Mouse (Mus musculus): ENCODE data around the gene Txk. TPM values are rescaled to one million over a fixed set of nuclear protein-coding genes. Genes with fewer than 3 reads are reported as not detected.

The Txk gene
- total RNA-seq, 2 experiments from 2014 or later, result 0.29 TPM; not detected in 1

DNA sequence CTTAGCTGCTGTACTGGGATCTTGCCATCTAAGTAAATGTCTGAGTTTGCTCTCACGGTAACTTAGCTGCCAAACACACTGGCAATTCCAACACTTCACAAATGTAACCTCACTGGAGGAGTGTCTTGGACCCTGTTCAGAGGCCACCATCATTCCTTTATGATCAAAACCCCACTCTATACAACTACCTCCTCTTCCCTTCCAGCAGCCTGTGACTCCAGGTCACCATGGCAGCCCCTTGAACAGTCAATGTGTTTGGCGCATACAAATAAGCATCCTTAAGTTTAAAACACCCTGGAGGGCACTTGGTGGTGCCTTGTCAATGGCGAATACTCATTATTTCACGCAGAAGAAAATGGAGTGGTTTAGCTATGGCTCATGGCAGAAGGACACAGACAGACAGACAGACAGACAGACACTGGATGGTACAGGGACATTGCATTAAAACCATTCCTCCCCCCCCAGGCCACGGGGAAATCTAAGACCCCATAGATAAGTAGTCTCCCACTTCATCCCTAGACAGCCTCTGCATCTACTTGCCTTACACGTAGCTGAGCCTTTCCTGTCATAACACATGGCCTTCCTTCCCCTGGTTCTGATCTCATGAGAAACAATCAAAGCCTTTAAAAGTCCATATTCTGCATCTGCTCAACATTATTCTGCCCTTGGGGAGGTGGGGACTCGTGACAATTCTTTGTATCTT is 1.4 kb downstream of the Txk start:
- no peak for DNase-seq (ENCODE audit: low spot score in 2 of 2)

DNA sequence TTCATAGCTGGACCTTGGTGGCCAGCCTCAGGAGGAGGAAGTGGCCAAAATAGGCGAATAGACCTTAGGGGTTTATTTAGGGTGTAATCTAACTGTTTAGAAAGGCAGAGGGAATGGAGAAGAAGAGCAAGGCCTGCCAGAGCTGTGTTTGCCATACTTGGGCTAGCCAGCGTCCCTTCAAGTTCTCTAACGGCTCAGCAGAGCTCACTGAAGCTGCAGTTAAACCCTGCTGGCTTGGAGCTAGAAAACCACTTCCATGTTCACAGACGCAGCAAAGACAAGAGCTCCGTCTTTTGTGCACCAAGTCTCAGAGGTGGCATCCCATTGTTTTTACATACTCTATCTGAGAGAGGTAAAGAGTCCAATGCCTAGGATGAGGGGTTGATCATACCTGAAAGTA is 2.4 kb downstream of the Txk start:
- no peak for DNase-seq (ENCODE audit: low spot score in 2 of 2)

DNA sequence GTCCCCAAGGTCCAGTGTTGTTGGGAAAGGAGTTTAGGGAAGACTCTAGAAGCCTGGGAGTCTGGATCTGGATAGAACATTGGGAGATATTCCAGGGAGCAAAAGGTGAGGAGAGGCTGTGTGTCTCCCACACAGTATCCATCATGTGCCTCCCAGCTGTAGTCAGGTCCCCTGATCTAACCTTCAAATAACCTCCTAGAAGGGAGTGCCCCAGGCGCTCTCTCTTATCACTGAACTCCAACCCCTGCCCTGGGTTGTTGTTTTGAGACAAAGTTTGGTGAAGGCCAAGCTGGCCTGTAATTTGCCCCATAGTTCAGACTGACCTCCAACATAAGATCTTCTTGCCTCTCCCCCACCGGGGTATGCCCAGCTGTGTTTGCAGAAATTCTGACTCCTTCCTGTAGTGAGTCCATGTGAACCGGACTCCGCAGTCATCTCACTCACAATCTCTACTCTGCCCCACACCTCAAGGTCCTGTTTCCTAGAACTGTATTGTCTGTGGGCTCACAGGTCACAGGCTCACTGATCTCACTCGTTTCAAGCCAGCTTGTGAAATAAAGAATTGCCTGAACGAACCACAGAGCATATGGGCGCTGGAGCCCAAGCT is 3.8 kb downstream of the Txk start:
- DNase-seq (ENCODE audit: low spot score in 2 of 2), result no peak

DNA sequence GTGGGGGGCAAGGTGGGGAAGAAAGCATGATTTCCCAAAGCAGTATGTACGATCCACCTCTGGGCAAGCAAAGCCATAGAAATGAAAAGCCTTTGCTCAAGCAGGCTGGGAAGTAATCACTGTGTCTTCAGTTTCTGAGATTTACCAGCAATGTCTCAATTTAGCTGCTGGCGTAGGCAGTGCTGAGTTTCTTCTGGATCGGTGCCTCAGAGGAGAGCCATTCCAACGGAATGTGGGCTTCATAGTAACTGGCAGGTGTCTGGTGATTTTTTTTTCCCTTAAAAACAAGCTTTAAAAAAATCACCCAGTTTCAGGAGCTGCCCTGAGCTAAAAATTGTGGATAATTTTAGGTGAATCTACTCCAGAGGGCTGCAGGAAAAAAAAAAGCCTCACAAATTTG is 5.2 kb downstream of the Txk start:
- DNase-seq (ENCODE audit: low spot score in 2 of 2), result no peak

DNA sequence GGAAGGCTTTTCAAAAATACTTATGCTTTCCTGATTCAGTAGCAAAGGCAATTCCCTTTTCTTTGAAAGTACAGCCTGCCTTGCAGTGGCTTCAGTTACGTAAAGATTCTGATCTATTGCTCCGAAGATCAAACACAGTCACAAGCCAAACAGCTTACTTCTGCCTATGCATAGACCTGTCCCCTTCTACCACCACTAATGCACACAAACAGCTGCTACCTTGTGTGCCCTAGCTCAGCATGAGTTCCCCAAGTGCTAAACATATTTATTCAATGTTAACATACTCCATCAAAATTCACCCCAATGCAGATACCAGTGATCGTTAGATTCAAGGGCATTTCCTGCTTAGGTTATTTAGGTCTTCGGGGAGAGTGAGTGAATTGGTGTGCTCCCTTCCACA is 6.1 kb downstream of the Txk start:
- no peak for DNase-seq (ENCODE audit: low spot score in 2 of 2)

DNA sequence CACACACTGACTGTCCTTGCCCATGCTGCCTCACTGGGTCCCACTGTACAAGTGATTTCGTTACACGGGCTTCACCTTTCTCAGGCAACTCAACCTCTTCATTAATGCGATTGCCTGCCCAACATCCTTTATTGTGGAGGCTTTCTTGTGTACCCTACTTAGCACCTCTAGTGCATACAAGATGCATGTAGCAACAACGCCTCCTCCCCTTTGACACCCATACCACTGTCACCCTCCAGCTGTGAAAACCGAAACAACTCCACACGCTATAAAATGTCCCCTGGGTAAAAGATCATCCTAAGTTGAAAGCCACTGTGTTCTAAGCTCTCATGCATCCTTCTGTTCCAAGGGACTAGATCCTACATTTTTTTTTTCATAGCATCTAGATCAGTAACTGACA is 9.5 kb downstream of the Txk start:
- DNase-seq (ENCODE audit: low spot score in 2 of 2), result no peak

DNA sequence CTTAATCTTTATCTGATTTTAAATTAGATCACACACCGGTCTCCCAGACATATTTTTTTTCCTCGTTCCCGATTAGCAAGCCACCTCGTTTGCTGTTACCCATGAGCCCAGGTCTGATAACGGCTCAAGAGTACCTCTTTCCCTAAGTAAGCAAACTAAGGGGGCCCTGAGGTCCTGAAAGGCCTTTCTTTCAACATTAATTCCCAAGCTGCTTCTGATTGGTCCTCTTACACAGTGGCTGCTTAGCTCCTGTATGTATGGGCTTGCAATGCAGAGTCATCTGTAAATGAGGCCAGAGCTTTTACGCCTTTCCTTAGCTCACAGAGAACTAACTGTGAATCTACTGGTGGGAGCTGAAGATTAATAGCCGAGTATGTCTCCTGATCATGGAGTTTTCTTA is 15.7 kb downstream of the Txk start:
- no peak for DNase-seq (ENCODE audit: low spot score in 2 of 2)

DNA sequence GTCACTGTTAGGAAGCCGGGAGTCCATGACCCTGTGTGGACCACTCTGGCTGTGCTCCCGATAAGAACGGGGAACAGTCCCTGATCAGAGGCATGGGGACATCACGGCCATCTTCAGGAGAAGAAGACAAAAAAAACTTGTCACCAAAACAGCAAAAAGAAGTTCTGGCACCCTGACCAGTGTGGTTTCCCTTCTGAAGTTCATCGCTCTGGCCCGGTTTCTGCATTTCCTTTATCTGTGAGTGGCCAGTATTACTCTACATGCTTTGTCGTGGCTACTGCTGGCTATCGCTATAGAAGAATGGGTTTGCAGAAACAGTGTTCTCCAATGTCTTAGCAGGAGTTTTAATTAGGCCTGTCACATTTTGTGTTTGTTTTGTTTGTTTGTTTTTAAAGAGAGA is 16.1 kb downstream of the Txk start:
- no peak for DNase-seq (ENCODE audit: low spot score in 2 of 2)

DNA sequence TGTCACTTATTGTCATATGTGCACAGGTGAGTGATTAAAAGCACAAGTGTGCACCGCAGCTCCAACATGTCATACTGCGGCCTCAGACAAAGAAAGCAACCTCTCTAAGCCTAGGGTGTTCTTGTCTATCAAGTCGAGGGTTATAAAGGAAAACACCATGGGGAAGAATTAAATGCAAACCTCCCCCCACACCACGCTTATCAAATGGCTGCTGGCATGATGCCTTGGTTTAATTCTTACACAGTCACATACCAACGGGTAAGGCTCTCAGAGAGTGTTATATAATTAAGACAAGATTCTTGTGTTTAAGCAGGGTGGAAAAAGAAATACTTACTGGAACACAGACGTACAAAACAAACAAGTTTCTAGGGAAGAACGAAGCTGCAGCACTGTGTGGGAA is 16.8 kb downstream of the Txk start:
- DNase-seq (ENCODE audit: low spot score in 2 of 2), result no peak

DNA sequence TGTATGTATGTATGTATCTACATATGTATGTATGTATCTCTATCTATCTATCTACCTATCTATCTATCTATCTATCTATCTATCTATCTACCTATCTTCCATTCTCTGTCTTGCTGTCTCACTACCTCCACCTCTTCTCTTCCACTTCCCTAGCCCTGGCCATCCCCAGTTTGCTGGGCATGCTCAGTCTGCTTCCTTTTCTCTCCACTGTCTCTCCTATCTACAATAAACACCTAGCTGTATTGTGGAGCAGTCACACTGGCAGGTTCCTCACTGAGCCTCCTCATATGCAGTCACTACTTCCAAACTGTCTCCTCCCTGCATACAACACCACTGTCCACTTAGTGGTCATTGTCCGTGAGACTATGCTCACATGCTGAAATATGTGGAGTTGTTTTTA is 19.7 kb downstream of the Txk start:
- DNase-seq (ENCODE audit: low spot score in 2 of 2), result no peak

DNA sequence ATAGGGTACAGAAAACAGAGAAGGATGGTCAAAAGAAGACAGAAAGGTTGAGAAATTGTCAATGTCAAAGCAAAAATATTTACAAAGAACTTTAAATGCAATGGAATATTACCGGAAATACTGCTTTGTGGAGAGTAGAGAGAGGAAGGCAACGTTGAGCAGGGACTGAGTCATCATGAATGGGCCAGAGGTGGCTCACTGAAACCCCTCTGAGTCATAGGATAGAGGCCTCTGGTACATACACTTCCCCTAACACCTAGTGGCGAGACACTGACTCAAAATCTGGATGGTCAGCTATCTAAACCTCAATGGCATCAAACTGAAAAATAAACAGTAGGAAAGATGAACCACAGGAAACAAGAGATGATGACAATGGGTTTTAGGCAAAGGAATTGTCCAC is 27.2 kb downstream of the Txk start:
- no peak for DNase-seq (ENCODE audit: low spot score in 2 of 2)

DNA sequence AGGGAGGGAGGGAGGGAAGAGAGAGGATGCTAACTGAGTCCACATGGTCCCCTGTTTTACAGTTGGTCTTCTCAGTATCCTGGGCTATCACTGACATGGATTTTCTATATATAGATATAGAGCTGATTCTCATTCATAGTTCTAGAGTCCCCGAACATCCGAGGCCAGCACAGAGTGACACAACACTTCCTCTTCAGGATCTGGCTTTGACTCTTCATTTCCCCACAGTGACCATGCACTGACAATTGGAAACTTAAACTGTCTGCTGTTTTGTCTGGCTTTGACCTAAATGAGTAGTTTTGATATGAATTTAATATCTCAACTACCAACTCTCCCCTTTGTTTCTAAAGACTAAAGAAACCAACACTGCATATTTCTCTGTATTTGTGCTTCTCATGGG is 29.1 kb downstream of the Txk start:
- no peak for DNase-seq (ENCODE audit: low spot score in 2 of 2)

DNA sequence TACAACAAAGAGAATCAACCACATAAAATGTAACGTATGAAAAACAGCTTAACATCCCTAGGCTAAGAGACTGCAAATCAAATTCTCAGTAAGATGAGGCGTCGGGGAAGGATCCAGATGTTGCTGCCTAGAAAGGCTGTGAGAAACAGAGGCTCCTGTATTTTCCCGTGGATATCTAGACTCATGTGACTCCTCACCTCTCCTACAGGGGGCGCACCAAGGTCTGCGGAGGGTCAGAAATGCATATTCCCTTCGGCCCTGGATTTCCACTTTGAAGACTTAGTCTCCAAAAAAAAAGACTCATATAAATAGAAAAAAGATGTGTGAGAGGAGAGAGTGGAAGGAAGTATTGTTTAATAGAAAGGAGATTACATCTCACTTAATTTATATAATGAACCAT is 32.0 kb downstream of the Txk start:
- no peak for DNase-seq (ENCODE audit: low spot score in 2 of 2)

DNA sequence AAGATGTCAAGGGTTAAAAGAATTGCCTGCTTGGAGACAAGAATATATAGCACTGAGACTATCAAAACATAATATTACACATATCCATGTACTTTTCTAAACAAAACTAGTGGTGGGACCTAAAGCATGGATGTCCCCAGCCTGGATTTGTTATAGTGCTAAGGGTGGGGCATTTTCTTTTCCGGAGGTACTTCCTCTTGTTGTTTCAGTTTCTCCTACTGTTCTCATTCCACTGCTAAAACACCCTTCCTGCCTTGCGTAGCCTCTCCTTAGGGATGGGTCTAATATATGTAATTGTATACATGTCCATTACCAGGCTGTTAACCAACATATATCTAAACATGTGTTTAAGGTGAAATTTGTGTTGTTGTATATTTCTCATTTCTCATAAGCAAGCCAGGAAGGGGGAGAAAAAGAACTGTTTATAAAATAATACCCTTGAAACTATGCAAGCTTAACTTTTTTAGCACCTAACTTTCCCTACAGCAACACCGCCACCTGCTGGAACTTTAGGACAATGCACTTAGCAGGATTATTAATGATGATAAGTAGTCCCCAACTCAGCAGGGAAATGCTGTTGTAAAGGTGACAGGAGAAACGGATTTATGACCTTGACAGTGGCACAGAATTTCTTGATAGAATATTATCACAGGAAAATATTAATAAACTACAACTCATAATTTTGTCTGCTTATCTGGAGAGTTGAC is 41.9 kb downstream of the Txk start:
- peak; percentile 45 to 58 for DNase-seq (ENCODE audit: low spot score in 2 of 2)

DNA sequence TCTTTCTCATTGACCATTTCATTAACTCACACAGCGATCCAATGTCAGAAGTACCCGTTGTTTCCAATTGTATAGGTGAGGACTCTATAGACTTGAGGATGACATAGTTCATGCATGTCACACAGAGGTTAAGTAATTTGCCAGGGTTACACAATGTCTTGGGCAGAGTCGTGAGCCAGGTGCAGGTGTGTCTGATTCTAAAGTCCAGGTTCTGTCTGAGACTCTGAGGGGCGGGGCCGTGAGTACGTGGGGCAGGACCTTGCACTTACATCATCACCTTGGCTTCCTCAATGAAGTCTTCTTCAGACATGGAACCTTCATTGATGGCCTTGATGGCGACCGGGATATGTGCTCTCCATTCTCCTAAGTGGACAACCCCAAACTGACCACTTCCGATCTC is 42.6 kb downstream of the Txk start:
- DNase-seq (ENCODE audit: low spot score in 2 of 2), result no peak

DNA sequence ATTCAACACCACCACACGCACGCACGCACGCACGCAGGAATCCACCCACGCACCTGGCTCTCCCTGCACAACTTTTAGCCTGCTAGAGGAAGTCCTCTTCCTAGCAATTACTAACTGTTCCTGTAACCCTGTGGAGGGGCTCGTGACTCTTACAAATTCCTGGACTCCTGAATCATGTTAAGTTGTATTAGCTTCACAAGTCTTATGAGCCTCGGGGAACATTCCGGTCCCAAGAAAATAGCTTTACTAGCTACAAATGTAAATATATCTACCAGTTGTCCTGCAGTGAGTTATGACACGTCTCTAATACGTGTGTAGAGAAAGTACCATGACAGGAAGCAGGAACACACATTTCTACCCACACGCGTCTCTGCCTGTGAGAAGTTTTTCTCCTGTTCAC is 43.1 kb downstream of the Txk start:
- no peak for DNase-seq (ENCODE audit: low spot score in 2 of 2)

DNA sequence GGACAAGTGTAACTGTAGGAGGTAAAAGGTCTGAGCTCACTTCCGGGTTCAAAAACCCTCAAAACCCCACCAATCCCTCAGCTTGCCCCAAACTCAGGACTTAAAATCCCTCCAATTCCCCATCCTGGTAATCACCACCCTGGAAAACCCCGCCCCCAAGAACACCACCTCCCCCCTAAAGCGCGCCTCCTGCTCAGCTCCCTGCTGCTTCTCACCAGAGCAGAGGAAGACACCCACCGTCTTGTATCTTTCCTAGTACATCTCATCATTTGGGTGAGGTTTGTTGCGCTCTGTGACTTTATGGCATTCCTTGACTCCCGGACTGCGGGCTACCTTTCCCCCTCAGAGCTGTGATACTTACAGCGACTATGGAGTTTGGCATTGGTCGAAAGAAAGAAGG is 45.9 kb downstream of the Txk start:
- DNase-seq (ENCODE audit: low spot score in 2 of 2), result no peak

DNA sequence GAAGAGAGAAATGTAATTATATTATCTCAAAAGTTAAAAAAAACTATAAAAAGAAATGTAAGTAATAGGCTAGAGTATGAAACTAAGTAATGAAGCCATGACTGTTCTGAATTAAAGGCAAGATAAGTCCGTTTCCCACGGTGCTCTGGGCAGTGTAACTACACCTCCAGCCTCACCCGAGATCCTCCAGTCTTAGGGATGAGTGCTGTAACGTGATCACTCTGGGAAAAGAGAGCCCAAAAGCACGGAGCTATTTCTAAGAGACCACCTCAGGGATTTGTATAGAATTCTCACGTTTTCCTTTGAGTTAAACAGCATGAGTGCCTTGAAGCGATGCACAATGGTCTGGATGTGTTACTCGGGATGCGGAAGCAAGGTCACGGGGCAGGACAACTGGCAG is 46.5 kb downstream of the Txk start:
- DNase-seq (ENCODE audit: low spot score in 2 of 2), result no peak

DNA sequence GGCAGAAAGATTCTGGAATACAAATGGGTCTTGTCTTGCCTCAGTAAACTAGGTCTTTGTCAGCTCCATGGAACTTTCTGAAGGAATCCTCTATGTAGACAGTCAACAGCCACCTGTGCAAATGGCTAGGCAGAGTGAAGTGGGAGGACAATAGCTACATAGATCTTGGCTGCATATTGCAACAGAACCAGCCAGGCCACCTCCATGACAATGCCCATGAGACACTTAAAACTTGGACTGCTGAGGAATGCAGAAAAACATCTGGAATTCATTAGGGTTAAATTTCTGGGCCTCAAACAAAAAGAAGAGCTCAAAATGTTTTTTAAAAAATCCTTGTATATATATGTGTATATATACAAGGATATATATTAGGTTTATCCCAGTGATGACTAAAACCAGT is 50.4 kb downstream of the Txk start:
- no peak for DNase-seq (ENCODE audit: low spot score in 2 of 2)

DNA sequence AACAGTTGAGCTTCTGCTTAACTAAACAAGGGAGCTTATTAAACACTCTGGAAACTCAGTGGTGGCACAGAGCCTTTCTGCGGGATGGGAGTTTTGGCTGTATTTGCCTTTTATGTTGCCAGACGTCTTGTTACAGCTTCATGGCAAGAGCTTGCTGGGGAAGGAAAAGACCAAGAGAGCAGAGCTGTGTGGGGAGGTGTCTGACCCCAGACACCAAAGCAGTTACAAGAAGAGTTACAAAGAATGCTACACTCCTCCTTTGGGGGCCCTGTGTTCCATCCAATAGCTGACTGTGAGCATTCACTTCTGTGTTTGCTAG is 53.1 kb downstream of the Txk start:
- no peak for DNase-seq (ENCODE audit: low spot score in 2 of 2)

DNA sequence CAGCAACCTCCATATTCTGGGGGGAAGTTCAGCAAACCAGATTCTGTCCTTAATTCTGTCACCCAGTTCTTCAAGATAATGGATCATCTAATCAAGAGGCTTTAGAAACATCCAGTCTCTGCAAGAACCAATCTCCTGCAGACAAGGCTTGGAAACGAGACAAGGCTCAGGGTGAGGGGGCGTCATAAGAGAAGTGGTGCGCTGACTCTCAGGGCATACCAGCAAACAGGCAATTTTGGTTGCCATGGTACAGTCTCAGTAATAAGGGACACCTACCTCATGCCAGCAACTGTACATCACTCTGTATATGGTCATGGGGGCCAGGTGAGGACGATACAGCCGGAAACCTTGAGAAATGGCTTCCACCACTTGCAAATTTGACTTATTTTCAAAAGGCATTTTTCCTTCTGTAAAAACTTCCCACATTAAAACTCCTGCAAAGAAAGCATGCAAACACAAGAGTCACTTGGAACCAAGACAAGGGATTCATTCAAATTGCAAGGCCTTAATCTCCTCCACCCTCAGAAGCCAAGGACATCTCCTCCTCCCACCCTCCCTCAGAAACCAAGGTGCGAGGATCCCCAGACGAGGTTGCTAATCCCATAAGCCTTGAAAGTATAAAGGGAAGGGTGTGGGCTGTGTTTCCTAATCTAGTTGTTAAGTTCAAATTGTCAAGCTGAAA is 53.6 kb downstream of the Txk start:
- no peak for DNase-seq (ENCODE audit: low spot score in 2 of 2)

DNA sequence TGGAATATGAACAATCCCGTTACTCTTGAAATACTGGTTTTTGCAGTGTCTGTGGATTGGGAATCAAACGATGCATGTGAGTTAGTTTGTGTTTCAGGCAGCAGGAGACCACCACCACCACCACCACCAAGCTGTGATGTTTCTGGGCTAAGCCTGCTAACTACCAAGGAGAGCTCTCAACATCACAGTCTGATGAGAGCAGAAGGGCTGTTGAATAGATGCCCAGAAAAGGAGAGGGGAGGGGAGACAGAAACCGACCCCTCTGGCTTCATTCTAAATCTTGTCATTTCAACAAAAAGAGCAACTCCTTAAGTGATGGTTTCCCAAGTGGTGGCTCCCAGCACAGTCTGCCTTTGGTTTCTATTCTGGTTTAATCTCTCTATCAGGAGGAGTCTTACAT is 54.2 kb downstream of the Txk start:
- no peak for DNase-seq (ENCODE audit: low spot score in 2 of 2)

All from adrenal gland, adult 18-20 months (tissue).